ENCODE assay signal across 9 mouse cellular contexts in genomic region chr2:60698155-60698554, GRCm38 (mm10). TPM values are rescaled to one million over a fixed set of nuclear protein-coding genes. Genes with fewer than 3 reads are reported as not detected.
DNase-seq lines count a peak whose midpoint lies in the region; ATAC-seq and TF ChIP-seq lines count a peak whose summit lies in the region.
"Had no signal": no experiment of that assay in that cellular context is flagged by ENCODE, and none has a peak within 500 bp of the region (broad histone marks: within the 10 kb centered on the region; RNA-seq: fewer than 3 reads in every experiment).

No protein-coding gene starts in this region.

- no peak for DNase-seq in intestine, embryonic 14.5 days (ENCODE audit: low spot score)
- DNase-seq in gastrocnemius, adult 2 months = peak; percentile 69
- DNase-seq in kidney, postnatal 10 days = peak; percentile 72
- DNase-seq in retina, postnatal 1 day = peak; percentile 59
- no peak for DNase-seq in left cerebral cortex, postnatal 36 days (ENCODE audit: low spot score in 2 of 2)

- H3K4me2 ChIP-seq in intestine, embryonic 14.5 days (ENCODE audit: low read length) = no peak overlapping the region
- H3K4me2 ChIP-seq in intestine, postnatal 0 days (replicated peaks; ENCODE audit: low read depth) = no peak overlapping the region

- no peak for TF ChIP-seq CTCF in intestine, postnatal 0 days (IDR thresholded peaks at IDR 0.05; ENCODE audit: low read depth)
- no peak for TF ChIP-seq CTCF in gastrocnemius, adult 2 months (IDR thresholded peaks at IDR 0.05)

- H3K27ac ChIP-seq in intestine, embryonic 14.5 days (ENCODE audit: low read depth) = peak overlapping the region; percentile 51; the same call in 1 of the 2 replicates
- no peak overlapping the region for H3K27ac ChIP-seq in intestine, postnatal 0 days (ENCODE audit: low read depth, low read length)
- H3K27ac ChIP-seq in gastrocnemius, adult 2 months = peak overlapping the region; percentile 85

- H3K4me1 ChIP-seq in intestine, embryonic 14.5 days (replicated peaks; ENCODE audit: control insufficient read depth, insufficient read depth, low read length) = peaks cover 26% of the 10 kb centered on the region
- H3K4me1 ChIP-seq in intestine, postnatal 0 days (replicated peaks; ENCODE audit: control insufficient read depth, insufficient read depth, low read length) = peaks cover 8% of the 10 kb centered on the region; the same call in 1 of the 2 replicates

- no peak overlapping the region for H3K4me3 ChIP-seq in intestine, embryonic 14.5 days (ENCODE audit: low read depth, low read length)
- H3K4me3 ChIP-seq in intestine, postnatal 0 days (ENCODE audit: low read depth, low read length) = no peak overlapping the region
- no peak overlapping the region for H3K4me3 ChIP-seq in gastrocnemius, adult 2 months
- H3K4me3 ChIP-seq: erythroblast, embryonic 14.5 days had no signal

- no peaks in the 10 kb centered on the region for H3K9me3 ChIP-seq in intestine, embryonic 14.5 days (ENCODE audit: control insufficient read depth, low read length)
- no peaks in the 10 kb centered on the region for H3K9me3 ChIP-seq in intestine, postnatal 0 days (ENCODE audit: control insufficient read depth)

- no peaks in the 10 kb centered on the region for H3K36me3 ChIP-seq in intestine, embryonic 14.5 days (ENCODE audit: control insufficient read depth, insufficient read depth, low read length)
- H3K36me3 ChIP-seq in intestine, postnatal 0 days (ENCODE audit: control insufficient read depth, insufficient read depth) = no peaks in the 10 kb centered on the region

- no peak for ATAC-seq in intestine, embryonic 14.5 days (replicated peaks; ENCODE audit: low FRiP score, low TSS enrichment, low read depth)
- ATAC-seq in intestine, postnatal 0 days = no peak
- no peak for ATAC-seq in activated CD4-positive, CD25-positive, alpha-beta regulatory T cell, adult 4 months
- no peak for ATAC-seq in megakaryocyte, adult 5-6 weeks (ENCODE audit: poor library complexity, severe bottlenecking)

- WGBS in intestine, embryonic 14.5 days = 29% methylated on average over 1 of the region's 1 CpGs
- WGBS in intestine, postnatal 0 days = 58% methylated on average over 1 of the region's 1 CpGs

- intact Hi-C loops in gastrocnemius, adult 2 months (cut with DNase I) = no loop called here
- intact Hi-C loops in left cerebral cortex, postnatal 36 days (cut with DNase I) = no loop called here

- H3K27me3 ChIP-seq in intestine, embryonic 14.5 days (replicated peaks; ENCODE audit: control insufficient read depth, insufficient read depth, low read length) = no peaks in the 10 kb centered on the region
- no peaks in the 10 kb centered on the region for H3K27me3 ChIP-seq in intestine, postnatal 0 days (replicated peaks; ENCODE audit: control insufficient read depth, insufficient read depth, low read length)

- H3K9ac ChIP-seq in intestine, embryonic 14.5 days (ENCODE audit: low read length) = no peak overlapping the region; the same call in 1 of the 2 replicates
- no peak overlapping the region for H3K9ac ChIP-seq in intestine, postnatal 0 days (ENCODE audit: low read depth, low read length)

RNA-seq across cellular contexts. Expression of gene Itgb6, which starts 24.3 kb away (rescaled TPM):
- 9.6 and 9.7 TPM in 2 replicates for polyA plus RNA-seq in intestine, embryonic 14.5 days (2014; fragmentation: Nextera tagmentation; extraction: Ambion mirVana)
- polyA plus RNA-seq in intestine, postnatal 0 days (2015; fragmentation: Nextera tagmentation; extraction: Ambion mirVana) = 10.8 and 11.9 TPM in 2 replicates
- total RNA-seq in gastrocnemius, adult 2 months (2021) = 10 to 100 TPM; 18.3 to 50.1 TPM
- total RNA-seq in left cerebral cortex, postnatal 36 days (2021) = under 1 TPM in 1 of 2 experiments, not detected in 1; 0.10 TPM
- under 1 TPM; 0.09 to 0.31 TPM for polyA plus RNA-seq in activated CD4-positive, CD25-positive, alpha-beta regulatory T cell, adult 4 months (2017; shearing (Covaris generic))
- total RNA-seq in megakaryocyte, adult 5-6 weeks (2015) = not detected in 2 replicates
- total RNA-seq in megakaryocyte, adult 5-6 weeks (2017) = not detected in 2 replicates
- polyA plus RNA-seq: erythroblast, embryonic 14.5 days had no signal

Comparison
In these comparisons a context has a peak if more than half of its experiments do, and no peak if none do; other contexts are left out.
1. DNase-seq: peak in gastrocnemius, adult 2 months (single experiment), kidney, postnatal 10 days (single experiment) and retina, postnatal 1 day (single experiment); none in intestine, embryonic 14.5 days (single experiment) and left cerebral cortex, postnatal 36 days (0 of 2).
2. RNA of gene Itgb6, which starts 24.3 kb away (total RNA-seq): 18.3 to 50.1 TPM in gastrocnemius, adult 2 months; 0.10 TPM in left cerebral cortex, postnatal 36 days and not detected in megakaryocyte, adult 5-6 weeks; every median in the first group is over 10 times any median in the second.